In the genomic region with DNA sequence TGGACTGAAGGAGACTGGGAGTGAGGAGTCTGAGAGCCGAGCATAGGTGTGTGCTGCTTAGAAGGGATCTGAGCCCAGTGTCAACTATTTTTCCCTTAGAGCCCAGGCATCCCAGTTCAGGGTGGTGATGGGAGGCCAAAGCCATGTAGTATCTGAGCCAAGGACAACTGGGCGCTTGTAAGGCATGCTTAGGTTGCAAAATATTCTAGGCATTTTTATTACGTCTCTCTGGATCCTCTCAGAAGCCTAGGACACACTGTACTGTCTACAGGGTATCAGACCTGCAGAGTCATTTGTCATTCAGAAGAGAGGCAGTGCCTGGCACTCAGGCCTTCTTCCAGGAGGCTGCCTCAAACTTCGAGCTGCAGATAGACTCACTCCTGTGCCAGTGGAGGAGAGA, we compare ENCODE assay signal across 21 mouse cellular contexts.
"Had no signal": no experiment of that assay in that cellular context is flagged by ENCODE, and none has a peak within 500 bp of the region (broad histone marks: within the 10 kb centered on the region; RNA-seq: fewer than 3 reads in every experiment).

No protein-coding gene starts in this region.

- H3K9me3 ChIP-seq: kidney, embryonic 15.5 days; limb, embryonic 12.5 days; limb, embryonic 15.5 days; midbrain, embryonic 12.5 days; midbrain, embryonic 15.5 days had no signal

- H3K4me3 ChIP-seq: kidney, embryonic 15.5 days; left cerebral cortex, adult 2 months; limb, embryonic 12.5 days; limb, embryonic 15.5 days; midbrain, embryonic 12.5 days; midbrain, embryonic 15.5 days; myocyte had no signal

- H3K36me3 ChIP-seq: kidney, embryonic 15.5 days; limb, embryonic 12.5 days; limb, embryonic 15.5 days; midbrain, embryonic 12.5 days; midbrain, embryonic 15.5 days had no signal

- H3K27me3 ChIP-seq: kidney, embryonic 15.5 days; limb, embryonic 12.5 days; limb, embryonic 15.5 days; midbrain, embryonic 12.5 days; midbrain, embryonic 15.5 days had no signal

- H3K9ac ChIP-seq: kidney, embryonic 15.5 days; limb, embryonic 12.5 days; limb, embryonic 15.5 days; liver, embryonic 14.5 days; liver, postnatal 0 days; lung, embryonic 14.5 days; midbrain, embryonic 12.5 days; midbrain, embryonic 15.5 days had no signal

- H3K4me1 ChIP-seq: kidney, embryonic 15.5 days; midbrain, embryonic 12.5 days had no signal

- H3K27ac ChIP-seq: kidney, embryonic 15.5 days; left cerebral cortex, adult 2 months; limb, embryonic 12.5 days; limb, embryonic 15.5 days; liver, embryonic 14.5 days; macrophage; midbrain, embryonic 12.5 days; midbrain, embryonic 15.5 days; stomach, postnatal 0 days had no signal

- ATAC-seq: liver, postnatal 0 days; lung, postnatal 0 days; midbrain, embryonic 15.5 days had no signal

- H3K4me2 ChIP-seq: kidney, embryonic 15.5 days; limb, embryonic 12.5 days; limb, embryonic 15.5 days; liver, embryonic 11.5 days; lung, embryonic 14.5 days; midbrain, embryonic 12.5 days; midbrain, embryonic 15.5 days had no signal

- DNase-seq: kidney, adult 8-10 months; kidney, postnatal 10 days; kidney, postnatal 36 days; layer of hippocampus, postnatal 36 days; liver, postnatal 0 days; lung, embryonic 14.5 days; thymus, adult 2 months; thymus, postnatal 14 days; thymus, postnatal 4 days had no signal
